Mouse (Mus musculus): ENCODE data around the gene Il12a. TPM values are rescaled to one million over a fixed set of nuclear protein-coding genes. Genes with fewer than 3 reads are reported as not detected.

The Il12a gene
- polyA plus RNA-seq, 1 experiment from 2014 or later = 0.32 TPM

DNA sequence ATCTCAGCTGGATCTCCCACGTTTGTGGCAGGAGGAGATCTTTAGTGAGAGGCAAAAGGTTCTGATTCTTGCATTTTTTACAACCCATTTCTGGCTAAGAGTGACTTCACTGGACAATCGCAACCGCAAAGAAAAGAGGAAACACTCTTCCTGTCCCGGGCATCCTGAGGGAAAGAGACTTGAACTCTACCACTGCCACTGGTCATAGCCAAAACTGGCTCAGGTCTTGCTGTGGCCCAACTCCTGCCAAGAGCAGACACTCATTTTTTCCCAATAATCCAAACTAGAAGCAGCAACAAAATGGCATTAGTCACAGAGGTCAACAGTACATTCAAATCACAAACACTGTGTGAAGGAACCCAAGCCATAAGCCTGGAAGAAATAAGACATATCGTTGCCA lies 28.1 kb upstream of the Il12a start:
- 88% methylated on average over 5 of the region's 5 CpGs for WGBS
- Histone ChIP-seq H3K36me3 (ENCODE audit: control insufficient read depth, insufficient read depth) (no peaks in the 10 kb centered on the region), H3K4me2 (ENCODE audit: low read length) (no peak overlapping the region), H3K9ac (replicated peaks; ENCODE audit: low read depth, low read length) (no peak overlapping the region), H3K27ac (ENCODE audit: low read length) (no peak overlapping the region), H3K4me3 (replicated peaks; ENCODE audit: low read length) (no peak overlapping the region), H3K4me1 (replicated peaks; ENCODE audit: control insufficient read depth, insufficient read depth, low read length) (no peaks in the 10 kb centered on the region), H3K9me3 (ENCODE audit: control insufficient read depth, low read length) (no peaks in the 10 kb centered on the region), H3K27me3 (replicated peaks; ENCODE audit: control insufficient read depth, insufficient read depth, low read length) (no peaks in the 10 kb centered on the region)
- ATAC-seq = no peak

DNA sequence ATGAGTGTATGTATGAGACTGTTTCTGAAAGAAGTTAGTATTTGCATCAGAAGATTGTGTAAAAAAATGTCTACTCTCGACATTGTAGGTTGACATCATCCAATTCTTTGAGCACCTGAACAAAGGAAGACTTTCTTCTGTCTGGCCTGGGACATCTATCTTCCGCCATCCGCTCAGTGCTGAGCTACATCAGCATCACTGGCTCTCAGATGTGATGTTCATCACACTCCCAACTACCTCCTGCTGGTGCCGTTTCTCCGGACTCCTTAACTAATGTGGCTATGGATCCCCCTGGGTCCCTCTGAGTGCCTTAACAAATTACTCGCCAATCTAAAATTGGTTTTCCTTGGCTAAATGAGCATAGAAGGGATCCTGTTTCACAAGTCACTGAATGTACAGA lies 26.1 kb upstream of the Il12a start:
- Histone ChIP-seq H3K4me1 (replicated peaks; ENCODE audit: control insufficient read depth, insufficient read depth, low read length) (no peaks in the 10 kb centered on the region), H3K36me3 (ENCODE audit: control insufficient read depth, insufficient read depth) (no peaks in the 10 kb centered on the region), H3K9ac (replicated peaks; ENCODE audit: low read depth, low read length) (no peak overlapping the region), H3K9me3 (ENCODE audit: control insufficient read depth, low read length) (no peaks in the 10 kb centered on the region), H3K4me3 (replicated peaks; ENCODE audit: low read length) (no peak overlapping the region), H3K27me3 (replicated peaks; ENCODE audit: control insufficient read depth, insufficient read depth, low read length) (no peaks in the 10 kb centered on the region), H3K4me2 (ENCODE audit: low read length) (no peak overlapping the region), H3K27ac (ENCODE audit: low read length) (no peak overlapping the region)
- WGBS = 74% methylated on average over 6 of the region's 6 CpGs
- ATAC-seq = no peak

GRCm38 (mm10) chr3:68666377-68666776 lies 24.1 kb upstream of the Il12a start:
- Histone ChIP-seq H3K36me3 (ENCODE audit: control insufficient read depth, insufficient read depth) (no peaks in the 10 kb centered on the region), H3K9me3 (ENCODE audit: control insufficient read depth, low read length) (no peaks in the 10 kb centered on the region), H3K9ac (replicated peaks; ENCODE audit: low read depth, low read length) (no peak overlapping the region), H3K4me3 (replicated peaks; ENCODE audit: low read length) (no peak overlapping the region), H3K27ac (ENCODE audit: low read length) (no peak overlapping the region), H3K27me3 (replicated peaks; ENCODE audit: control insufficient read depth, insufficient read depth, low read length) (no peaks in the 10 kb centered on the region), H3K4me2 (ENCODE audit: low read length) (no peak overlapping the region), H3K4me1 (replicated peaks; ENCODE audit: control insufficient read depth, insufficient read depth, low read length) (no peaks in the 10 kb centered on the region)
- ATAC-seq = no peak
- 88% methylated on average over 7 of the region's 7 CpGs for WGBS

DNA sequence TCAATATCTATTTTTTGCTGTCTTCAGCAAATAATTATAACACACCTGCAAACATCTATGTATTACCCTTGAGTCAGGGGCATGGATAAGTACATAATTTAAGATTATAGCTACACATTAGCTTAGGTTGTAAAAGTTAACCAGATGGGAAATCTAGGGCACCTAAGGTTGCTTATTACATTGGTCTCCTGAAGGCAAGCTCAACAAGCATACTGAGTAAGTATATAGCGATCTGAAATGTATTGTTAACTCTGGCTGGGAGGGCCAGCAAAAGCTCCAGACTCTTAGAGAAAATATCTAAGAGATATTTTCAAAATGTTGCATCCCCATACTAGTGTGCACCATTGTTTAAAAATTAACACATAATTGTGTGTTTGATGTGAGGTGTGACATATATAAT lies 22.6 kb upstream of the Il12a start:
- H3K27me3 ChIP-seq (replicated peaks; ENCODE audit: control insufficient read depth, insufficient read depth, low read length) = no peaks in the 10 kb centered on the region
- no peak overlapping the region for H3K9ac ChIP-seq (replicated peaks; ENCODE audit: low read depth, low read length)
- no peak for ATAC-seq
- 88% methylated on average over 1 of the region's 1 CpGs for WGBS
- H3K36me3 ChIP-seq (ENCODE audit: control insufficient read depth, insufficient read depth) = no peaks in the 10 kb centered on the region
- no peak overlapping the region for H3K4me3 ChIP-seq (replicated peaks; ENCODE audit: low read length)
- H3K27ac ChIP-seq (ENCODE audit: low read length) = no peak overlapping the region
- H3K4me2 ChIP-seq (ENCODE audit: low read length) = no peak overlapping the region
- no peaks in the 10 kb centered on the region for H3K9me3 ChIP-seq (ENCODE audit: control insufficient read depth, low read length)
- H3K4me1 ChIP-seq (replicated peaks; ENCODE audit: control insufficient read depth, insufficient read depth, low read length) = no peaks in the 10 kb centered on the region

- ATAC-seq = no peak
- Histone ChIP-seq H3K9me3 (ENCODE audit: control insufficient read depth, low read length) (no peaks in the 10 kb centered on the region), H3K27ac (ENCODE audit: low read length) (no peak overlapping the region), H3K27me3 (replicated peaks; ENCODE audit: control insufficient read depth, insufficient read depth, low read length) (no peaks in the 10 kb centered on the region), H3K4me1 (replicated peaks; ENCODE audit: control insufficient read depth, insufficient read depth, low read length) (no peaks in the 10 kb centered on the region), H3K9ac (replicated peaks; ENCODE audit: low read depth, low read length) (no peak overlapping the region), H3K36me3 (ENCODE audit: control insufficient read depth, insufficient read depth) (no peaks in the 10 kb centered on the region), H3K4me2 (ENCODE audit: low read length) (no peak overlapping the region), H3K4me3 (replicated peaks; ENCODE audit: low read length) (no peak overlapping the region)
- WGBS = 73% methylated on average over 5 of the region's 5 CpGs
Observed at GRCm38 (mm10) chr3:68669418-68669974, 20.9 kb upstream of the Il12a start.

- Histone ChIP-seq H3K9me3 (ENCODE audit: control insufficient read depth, low read length) (no peaks in the 10 kb centered on the region), H3K36me3 (ENCODE audit: control insufficient read depth, insufficient read depth) (no peaks in the 10 kb centered on the region), H3K27me3 (replicated peaks; ENCODE audit: control insufficient read depth, insufficient read depth, low read length) (no peaks in the 10 kb centered on the region), H3K27ac (ENCODE audit: low read length) (no peak overlapping the region), H3K4me2 (ENCODE audit: low read length) (no peak overlapping the region), H3K4me1 (replicated peaks; ENCODE audit: control insufficient read depth, insufficient read depth, low read length) (peaks cover 4% of the 10 kb centered on the region; the same call in 1 of the 2 replicates), H3K9ac (replicated peaks; ENCODE audit: low read depth, low read length) (no peak overlapping the region), H3K4me3 (replicated peaks; ENCODE audit: low read length) (no peak overlapping the region)
- ATAC-seq = no peak
- 78% methylated on average over 2 of the region's 2 CpGs for WGBS
Observed at GRCm38 (mm10) chr3:68674721-68675120, 15.7 kb upstream of the Il12a start.

GRCm38 (mm10) chr3:68675216-68675835 lies 15.1 kb upstream of the Il12a start:
- no peak overlapping the region for H3K9ac ChIP-seq (replicated peaks; ENCODE audit: low read depth, low read length)
- 89% methylated on average over 12 of the region's 12 CpGs for WGBS
- H3K4me3 ChIP-seq (replicated peaks; ENCODE audit: low read length) = no peak overlapping the region
- no peak overlapping the region for H3K4me2 ChIP-seq (ENCODE audit: low read length)
- peaks cover 4% of the 10 kb centered on the region; the same call in 1 of the 2 replicates for H3K4me1 ChIP-seq (replicated peaks; ENCODE audit: control insufficient read depth, insufficient read depth, low read length)
- H3K9me3 ChIP-seq (ENCODE audit: control insufficient read depth, low read length) = no peaks in the 10 kb centered on the region
- no peak for ATAC-seq
- no peak overlapping the region for H3K27ac ChIP-seq (ENCODE audit: low read length)
- no peaks in the 10 kb centered on the region for H3K27me3 ChIP-seq (replicated peaks; ENCODE audit: control insufficient read depth, insufficient read depth, low read length)
- no peaks in the 10 kb centered on the region for H3K36me3 ChIP-seq (ENCODE audit: control insufficient read depth, insufficient read depth)

GRCm38 (mm10) chr3:68675980-68676678 lies 14.3 kb upstream of the Il12a start:
- Histone ChIP-seq H3K4me3 (replicated peaks; ENCODE audit: low read length) (no peak overlapping the region), H3K4me2 (ENCODE audit: low read length) (no peak overlapping the region), H3K27me3 (replicated peaks; ENCODE audit: control insufficient read depth, insufficient read depth, low read length) (no peaks in the 10 kb centered on the region), H3K4me1 (replicated peaks; ENCODE audit: control insufficient read depth, insufficient read depth, low read length) (peaks cover 4% of the 10 kb centered on the region; the same call in 1 of the 2 replicates), H3K36me3 (ENCODE audit: control insufficient read depth, insufficient read depth) (no peaks in the 10 kb centered on the region), H3K9ac (replicated peaks; ENCODE audit: low read depth, low read length) (no peak overlapping the region), H3K27ac (ENCODE audit: low read length) (no peak overlapping the region), H3K9me3 (ENCODE audit: control insufficient read depth, low read length) (no peaks in the 10 kb centered on the region)
- ATAC-seq = peak; percentile 57
- 68% methylated on average over 10 of the region's 10 CpGs for WGBS

DNA sequence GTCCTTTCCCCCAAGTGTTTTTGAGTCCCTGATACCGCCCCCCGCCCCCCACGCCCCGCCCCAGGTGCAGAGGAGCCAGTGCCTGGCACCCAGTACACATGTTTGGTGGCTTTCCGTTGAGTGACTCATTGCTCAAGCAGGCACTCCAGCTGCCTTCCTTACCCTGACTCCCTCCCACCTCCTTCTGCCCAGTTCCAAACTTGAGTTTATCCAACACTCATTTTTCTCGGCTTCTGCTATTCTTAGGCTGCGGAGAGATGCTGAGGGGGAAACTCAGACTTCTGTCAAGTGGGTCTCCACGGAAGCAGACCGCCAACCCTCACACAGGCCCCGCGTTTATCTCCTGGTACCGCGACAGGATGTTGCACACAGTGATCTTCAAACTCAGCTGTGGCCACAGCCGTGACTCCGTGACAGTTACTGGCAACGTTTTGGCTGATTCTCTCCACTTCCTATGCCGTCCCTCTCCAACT lies 13.6 kb upstream of the Il12a start:
- Histone ChIP-seq H3K9me3 (ENCODE audit: control insufficient read depth, low read length) (no peaks in the 10 kb centered on the region), H3K36me3 (ENCODE audit: control insufficient read depth, insufficient read depth) (no peaks in the 10 kb centered on the region), H3K4me1 (replicated peaks; ENCODE audit: control insufficient read depth, insufficient read depth, low read length) (peaks cover 4% of the 10 kb centered on the region; the same call in 1 of the 2 replicates), H3K27ac (ENCODE audit: low read length) (peak overlapping the region; percentile 33; the same call in 1 of the 2 replicates), H3K27me3 (replicated peaks; ENCODE audit: control insufficient read depth, insufficient read depth, low read length) (no peaks in the 10 kb centered on the region), H3K9ac (replicated peaks; ENCODE audit: low read depth, low read length) (no peak overlapping the region), H3K4me2 (ENCODE audit: low read length) (peak overlapping the region; percentile 23), H3K4me3 (replicated peaks; ENCODE audit: low read length) (no peak overlapping the region)
- WGBS = 53% methylated on average over 17 of the region's 17 CpGs
- ATAC-seq = peak; percentile 72

All from forebrain, embryonic 16.5 days (tissue).